Mouse (Mus musculus) thymus, adult 2 months (tissue): ENCODE results near the gene Zkscan17. TPM values are rescaled to one million over a fixed set of nuclear protein-coding genes. Genes with fewer than 3 reads are reported as not detected.

Experiments
- DNase-seq: peaks from one replicate; pipeline ENCODE4 v3.0.0; 2021
- H3K27ac ChIP-seq: fragments of 200-500 bp; 2 replicates; pipeline ENCODE4 v1.5.1; 2012; ENCODE audit warnings: low read length, control low read depth; ENCODE audit not compliant: control insufficient read depth, insufficient read depth
- H3K27me3 ChIP-seq: fragments of 200-500 bp; 2 replicates; pipeline ENCODE4 v1.6.1; 2012; ENCODE audit warnings: mild to moderate bottlenecking, low read length, moderate library complexity, mixed read lengths; ENCODE audit not compliant: control insufficient read depth, insufficient read depth
- H3K36me3 ChIP-seq: fragments of 200-500 bp; 2 replicates; pipeline ENCODE4 v1.6.1; 2012; ENCODE audit warnings: mild to moderate bottlenecking, low read length, moderate library complexity; ENCODE audit not compliant: control insufficient read depth, insufficient read depth
- H3K4me1 ChIP-seq: fragments of 200-500 bp; replicated peaks from 2 replicates; pipeline ENCODE4 v1.6.1; 2012; ENCODE audit warnings: low read length; ENCODE audit not compliant: control insufficient read depth, insufficient read depth
- H3K4me3 ChIP-seq: fragments of 200-500 bp; 2 replicates; pipeline ENCODE4 v1.5.1; 2012; ENCODE audit warnings: mild to moderate bottlenecking, low read length, control low read depth, moderate library complexity; ENCODE audit not compliant: control insufficient read depth, insufficient read depth
- CTCF ChIP-seq: fragments of 200-500 bp; IDR thresholded peaks from 2 replicates; pipeline ENCODE4 v1.5.1; 2012; ENCODE audit warnings: mild to moderate bottlenecking, control low read depth, low read length, moderate library complexity, borderline replicate concordance; ENCODE audit not compliant: control insufficient read depth, poor library complexity, insufficient read depth; ENCODE audit errors: extremely low read depth
- POLR2A ChIP-seq: fragments of 200-500 bp; IDR thresholded peaks from 2 replicates; pipeline ENCODE4 v1.6.1; 2012; ENCODE audit warnings: mild to moderate bottlenecking, low read length, control low read depth, moderate library complexity; ENCODE audit not compliant: control insufficient read depth, poor library complexity, insufficient read depth; ENCODE audit errors: extremely low read depth
- WGBS: fragments of 180-500 bp; shearing (Covaris S2); methylation state at CpG from one replicate; pipeline ENCODE4 v1.1.7; 2018; 5-methylcytosine and 5-hydroxymethylcytosine counted together
- polyA plus RNA-seq: library from polyadenylated mRNA; depleted of rRNA; stranded (reverse); fragments of >200 nt; gene quantifications from 2 replicates; pipeline ENCODE4 v1.2.3, GENCODE M21; 2012

Zkscan17 gene
- polyA plus RNA-seq, 1 experiment = 15.9 TPM

DNA sequence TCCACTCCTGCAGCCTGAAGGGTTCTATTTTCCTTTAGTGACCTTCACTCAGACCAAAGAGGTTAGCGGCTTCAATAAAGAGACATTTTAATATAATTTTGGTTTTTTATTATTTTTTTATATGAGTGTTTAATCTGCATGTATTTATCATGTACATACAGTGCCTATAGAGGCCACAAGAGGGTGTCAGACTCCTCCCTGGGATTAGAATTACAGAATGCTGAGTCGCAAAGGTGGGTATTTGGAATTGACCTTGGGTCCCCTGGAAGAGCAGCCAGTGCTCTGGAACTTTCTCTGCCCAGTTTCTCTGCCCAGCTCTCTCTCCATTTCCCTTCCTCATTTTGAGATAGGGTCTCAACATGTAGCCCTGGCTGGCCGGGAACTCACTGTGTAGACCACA lies 13.0 kb downstream of the Zkscan17 start:
- Histone ChIP-seq H3K27ac (no peak overlapping the region), H3K4me3 (no peak overlapping the region), H3K27me3 (no peaks in the 10 kb centered on the region), H3K36me3 (no peaks in the 10 kb centered on the region), H3K4me1 (no peaks in the 10 kb centered on the region; the same call in 1 of the 2 replicates)
- no peak for DNase-seq
- TF ChIP-seq POLR2A = no peak
- no peak for TF ChIP-seq CTCF
- WGBS = 85% methylated on average over 3 of the region's 3 CpGs

DNA sequence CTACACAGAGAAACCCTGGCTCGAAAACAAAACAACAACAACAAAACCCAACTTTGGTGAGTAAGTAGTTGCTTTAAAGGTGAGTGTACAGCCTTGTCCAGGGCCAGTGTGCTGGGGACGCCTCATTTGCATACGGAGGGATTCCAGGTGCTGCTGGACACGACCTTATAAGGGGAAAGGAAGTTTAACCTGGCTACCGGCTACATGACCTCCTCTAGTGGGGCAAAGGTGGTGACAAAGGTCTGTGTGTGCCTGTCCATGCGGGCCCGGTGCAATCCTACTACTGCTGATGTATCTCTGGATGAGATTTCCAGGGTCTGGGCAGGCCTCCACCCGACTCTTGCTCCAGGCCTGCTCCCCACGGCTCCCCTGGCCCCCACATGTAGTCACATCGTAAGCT lies 13.8 kb downstream of the Zkscan17 start:
- no peak for DNase-seq
- Histone ChIP-seq H3K36me3 (no peaks in the 10 kb centered on the region), H3K27ac (no peak overlapping the region), H3K4me1 (no peaks in the 10 kb centered on the region), H3K27me3 (no peaks in the 10 kb centered on the region), H3K4me3 (no peak overlapping the region)
- TF ChIP-seq POLR2A = no peak
- no peak for TF ChIP-seq CTCF
- 94% methylated on average over 10 of the region's 10 CpGs for WGBS

DNA sequence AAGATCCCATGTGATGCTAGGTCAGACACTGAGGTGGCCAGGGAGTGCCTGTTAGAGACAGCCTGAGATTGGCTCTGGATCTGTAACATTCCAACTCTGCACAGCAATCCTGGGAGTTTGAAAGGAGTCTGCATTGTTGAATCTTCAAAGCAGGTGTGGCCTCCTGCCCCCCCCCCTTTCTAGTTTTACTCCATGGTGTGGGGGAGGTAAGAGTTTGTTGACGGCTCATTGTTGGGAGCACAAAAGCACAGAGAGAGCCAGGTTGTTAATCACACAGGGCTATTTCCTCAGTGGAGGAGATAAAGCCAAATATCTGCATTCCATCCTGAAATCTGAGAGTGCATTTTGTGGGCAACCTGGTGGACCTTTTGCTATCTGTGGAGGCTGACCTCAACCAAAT lies 15.0 kb downstream of the Zkscan17 start:
- Histone ChIP-seq H3K4me1 (peaks cover 2% of the 10 kb centered on the region; the same call in 1 of the 2 replicates), H3K36me3 (no peaks in the 10 kb centered on the region), H3K27me3 (no peaks in the 10 kb centered on the region), H3K4me3 (no peak overlapping the region), H3K27ac (no peak overlapping the region)
- TF ChIP-seq POLR2A (no peak), CTCF (no peak)
- no peak for DNase-seq
- 93% methylated on average over 1 of the region's 1 CpGs for WGBS

DNA sequence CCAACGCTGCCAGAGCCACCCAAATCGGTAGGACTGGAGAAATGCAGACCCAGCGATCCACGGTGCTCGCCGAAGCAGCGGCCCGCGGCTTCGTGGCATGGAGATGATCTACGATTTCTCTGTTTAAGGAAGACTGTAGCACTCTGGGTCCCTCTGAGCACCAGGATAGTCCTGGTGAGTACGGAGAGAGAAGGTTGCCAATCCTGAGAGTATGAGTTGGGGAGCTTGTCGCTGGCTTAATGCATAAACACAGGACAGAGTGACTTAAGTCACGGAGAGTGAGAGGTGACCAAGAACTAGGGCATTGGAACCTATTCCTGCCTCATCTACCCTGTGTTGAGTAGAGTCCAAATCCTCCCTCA lies 19.9 kb downstream of the Zkscan17 start:
- H3K36me3 ChIP-seq = peaks cover 18% of the 10 kb centered on the region
- TF ChIP-seq POLR2A (no peak), CTCF (no peak)
- H3K4me1 ChIP-seq = peaks cover 11% of the 10 kb centered on the region
- H3K27ac ChIP-seq = no peak overlapping the region
- no peaks in the 10 kb centered on the region for H3K27me3 ChIP-seq
- WGBS = 18% methylated on average over 14 of the region's 14 CpGs
- no peak for DNase-seq
- H3K4me3 ChIP-seq = peak overlapping the region; percentile 95

DNA sequence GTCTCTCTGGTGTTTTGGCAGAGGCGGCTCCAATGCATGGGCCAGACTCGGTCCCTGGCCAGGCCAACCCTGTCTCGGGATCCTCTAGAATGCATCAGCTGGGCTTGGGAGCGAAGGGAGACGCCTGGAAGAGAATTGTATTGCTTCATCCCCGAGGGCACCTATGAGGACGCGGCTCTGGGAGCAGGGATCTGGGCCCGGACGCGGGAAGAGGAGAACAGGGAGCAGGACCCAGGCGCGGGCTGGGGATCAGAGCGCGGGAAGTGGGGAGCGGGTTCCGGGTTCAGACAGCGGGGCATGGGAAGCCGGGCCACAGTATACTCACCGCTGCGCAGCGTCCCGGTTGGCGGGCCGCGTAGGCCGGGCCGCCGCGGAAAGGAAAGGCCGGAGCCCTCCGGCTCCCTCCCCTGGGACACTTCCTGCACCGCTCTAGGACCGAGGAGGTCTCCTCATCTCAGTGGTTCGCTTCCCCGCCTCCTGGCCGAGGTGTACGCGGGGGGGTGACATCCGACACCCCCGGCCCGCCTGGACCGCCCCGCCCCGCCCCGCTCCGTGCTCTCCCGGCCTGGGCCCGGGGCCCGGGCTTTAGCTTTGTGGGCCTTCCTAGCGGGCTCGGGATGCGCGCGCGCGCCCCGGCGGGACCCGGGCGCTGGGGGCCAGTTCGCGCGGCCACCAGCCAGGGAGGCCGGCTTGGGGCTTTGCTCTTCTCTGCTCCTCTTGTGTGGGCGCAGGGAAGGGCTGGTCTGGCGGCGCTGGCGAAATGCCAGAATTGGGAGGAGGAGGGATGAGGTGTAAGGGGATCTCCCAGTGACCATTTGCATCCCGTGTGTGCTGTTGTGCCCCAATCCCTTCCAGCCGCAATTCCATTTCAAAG lies 20.5 kb downstream of the Zkscan17 start:
- Histone ChIP-seq H3K4me3 (peak overlapping the region; percentile 95), H3K27ac (peak overlapping the region; percentile 17; the same call in 1 of the 2 replicates), H3K36me3 (peaks cover 22% of the 10 kb centered on the region), H3K27me3 (no peaks in the 10 kb centered on the region), H3K4me1 (peaks cover 11% of the 10 kb centered on the region)
- peak; percentile 76 for DNase-seq
- WGBS = under 1% methylated on average over 70 of the region's 71 CpGs
- TF ChIP-seq CTCF (no peak), POLR2A (0 out of 2 replicates have a peak, but pooled peaks have one; percentile 17)

DNA sequence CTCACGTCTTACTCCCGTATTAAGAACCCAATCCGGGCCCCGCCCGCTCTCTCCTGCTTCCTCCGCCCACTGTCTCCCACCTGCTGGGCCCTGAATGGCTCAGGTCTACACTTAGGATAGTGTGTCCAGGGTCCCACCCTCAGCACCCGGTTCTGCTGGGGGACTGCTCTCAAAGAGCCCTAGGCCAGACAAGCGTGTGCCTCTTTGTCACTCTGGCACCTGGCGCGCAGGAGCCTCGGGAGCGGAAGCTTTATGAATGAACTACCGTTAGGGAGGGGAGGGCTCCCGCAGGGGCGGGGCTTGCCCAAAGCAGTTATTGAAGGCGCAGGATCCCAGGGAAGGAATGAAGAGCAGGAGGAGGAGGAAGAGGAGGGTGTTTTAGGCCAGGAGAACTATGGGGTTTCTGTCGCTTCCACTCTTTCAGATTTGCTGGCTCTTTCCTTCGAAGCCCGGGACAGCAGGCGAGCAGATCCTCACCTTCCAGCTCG lies 21.2 kb downstream of the Zkscan17 start:
- under 1% methylated on average over 21 of the region's 21 CpGs for WGBS

More for the DNA sequence above, 21.2 kb downstream of the Zkscan17 start:
- peaks cover 11% of the 10 kb centered on the region for H3K4me1 ChIP-seq
- H3K27ac ChIP-seq = peak overlapping the region; percentile 17; the same call in 1 of the 2 replicates
- H3K27me3 ChIP-seq = no peaks in the 10 kb centered on the region
- DNase-seq = peak; percentile 80
- peaks cover 29% of the 10 kb centered on the region for H3K36me3 ChIP-seq
- peak overlapping the region; percentile 95 for H3K4me3 ChIP-seq
- TF ChIP-seq CTCF (0 out of 2 replicates have a peak, but pooled peaks have one; percentile 18), POLR2A (no peak)
